Mouse (Mus musculus) mesoderm, embryonic 11.5 days (tissue): ENCODE measurements around the gene Cavin2.

ENCODE experiments used
- DNase-seq: peaks from one replicate; pipeline ENCODE4 v3.0.0-alpha.2; 2012; ENCODE audit warnings: low read depth, low spot score

Gene Cavin2

GRCm38 (mm10) chr1:51307056-51307455 lies 18.1 kb downstream of the Cavin2 start:
- no peak for DNase-seq

GRCm38 (mm10) chr1:51315476-51315875 lies 26.6 kb downstream of the Cavin2 start:
- DNase-seq = no peak

GRCm38 (mm10) chr1:51323506-51323905 lies 34.6 kb downstream of the Cavin2 start:
- DNase-seq = no peak

- DNase-seq = no peak
These were observed 39.6 kb downstream of the Cavin2 start for GRCm38 (mm10) chr1:51328541-51328940.

- peak; percentile 30 for DNase-seq
These were observed 44.1 kb downstream of the Cavin2 start for GRCm38 (mm10) chr1:51332986-51333385.

GRCm38 (mm10) chr1:51333557-51334285 lies 44.8 kb downstream of the Cavin2 start:
- peak; percentile 90 for DNase-seq

GRCm38 (mm10) chr1:51334289-51334688 lies 45.4 kb downstream of the Cavin2 start:
- DNase-seq = no peak

GRCm38 (mm10) chr1:51335081-51335480 lies 46.2 kb downstream of the Cavin2 start:
- DNase-seq = no peak

GRCm38 (mm10) chr1:51344160-51344559 lies 55.2 kb downstream of the Cavin2 start:
- DNase-seq = no peak

- DNase-seq = no peak
These were observed 58.7 kb downstream of the Cavin2 start for GRCm38 (mm10) chr1:51347596-51347995.

GRCm38 (mm10) chr1:51348631-51349030 lies 59.7 kb downstream of the Cavin2 start:
- no peak for DNase-seq

GRCm38 (mm10) chr1:51349291-51349967 lies 60.5 kb downstream of the Cavin2 start:
- no peak for DNase-seq
